In genomic region chr11:78262550-78262949, GRCm38 (mm10) we compare ENCODE assay signal across 8 mouse cellular contexts. TPM values are rescaled to one million over a fixed set of nuclear protein-coding genes. Genes with fewer than 3 reads are reported as not detected.
DNase-seq lines count a peak whose midpoint lies in the region; ATAC-seq and TF ChIP-seq lines count a peak whose summit lies in the region.

No protein-coding gene starts in this region.

- no peak overlapping the region; the same call in 1 of the 2 replicates for H3K9ac ChIP-seq in limb, embryonic 11.5 days (ENCODE audit: low read length)
- H3K9ac ChIP-seq in midbrain, embryonic 11.5 days (ENCODE audit: low read length): peak overlapping the region; percentile 84

- peak overlapping the region; percentile 99 for H3K4me3 ChIP-seq in cortical plate, adult 2 months (ENCODE audit: insufficient read depth, low read length)
- peak overlapping the region; percentile 70 for H3K4me3 ChIP-seq in limb, embryonic 11.5 days (ENCODE audit: low read depth, low read length)
- peak overlapping the region; percentile 84 for H3K4me3 ChIP-seq in midbrain, embryonic 11.5 days (ENCODE audit: low read depth, low read length)
- no peak overlapping the region for H3K4me3 ChIP-seq in spleen, adult 2 months (ENCODE audit: extremely low read depth, insufficient read depth, insufficient read length)

- no peak for ATAC-seq in limb, embryonic 11.5 days (ENCODE audit: insufficient number of reproducible peaks, low FRiP score, low TSS enrichment, low read depth)
- ATAC-seq in midbrain, embryonic 11.5 days (ENCODE audit: low FRiP score): no peak

- WGBS in limb, embryonic 11.5 days: 3% methylated on average over 8 of the region's 8 CpGs
- WGBS in midbrain, embryonic 11.5 days: 7% methylated on average over 8 of the region's 8 CpGs
- WGBS in spleen, adult 2 months: 4% methylated on average over 8 of the region's 8 CpGs

- H3K4me2 ChIP-seq in limb, embryonic 11.5 days (ENCODE audit: low read depth, severe bottlenecking): peak overlapping the region; percentile 83
- peak overlapping the region; percentile 69 for H3K4me2 ChIP-seq in midbrain, embryonic 11.5 days

- H3K9me3 ChIP-seq in limb, embryonic 11.5 days (ENCODE audit: control insufficient read depth, low read length): no peaks in the 10 kb centered on the region
- no peaks in the 10 kb centered on the region for H3K9me3 ChIP-seq in midbrain, embryonic 11.5 days (ENCODE audit: control insufficient read depth, low read length)

- DNase-seq in 3T3-L1 (ENCODE audit: low read depth, low spot score) (peak; percentile 94), WW6 (ENCODE audit: low read depth, low spot score) (peak; percentile 80)
- DNase-seq in gastrocnemius, adult 8-10 months (ENCODE audit: low spot score in 2 of 2): peak; percentile 22 to 50
- peak; percentile 77 for DNase-seq in induced T-regulatory cell, adult 2 months (ENCODE audit: low read depth)
- DNase-seq in limb, embryonic 11.5 days (ENCODE audit: low spot score): peak; percentile 75
- DNase-seq in midbrain, embryonic 11.5 days (ENCODE audit: low spot score, missing footprints): peak; percentile 88
- peak; percentile 39 to 47 for DNase-seq in spleen, adult 2 months (ENCODE audit: low read depth in 1 of 2, low spot score in 2 of 2)

- TF ChIP-seq CTCF in cortical plate, adult 2 months (IDR thresholded peaks at IDR 0.05; ENCODE audit: extremely low read depth, insufficient read depth, low read length): peak; percentile 50
- peak; percentile 53; the same call in 1 of the 2 replicates for TF ChIP-seq CTCF in spleen, adult 2 months (IDR thresholded peaks at IDR 0.05; ENCODE audit: extremely low read depth, insufficient read depth, insufficient read length, insufficient replicate concordance)

- TF ChIP-seq POLR2A in cortical plate, adult 2 months (IDR thresholded peaks at IDR 0.05; ENCODE audit: extremely low read depth, insufficient read depth, low read length): no peak
- no peak for TF ChIP-seq POLR2A in spleen, adult 2 months (IDR thresholded peaks at IDR 0.05; ENCODE audit: low read depth, low read length)

- peaks cover 25% of the 10 kb centered on the region for H3K36me3 ChIP-seq in limb, embryonic 11.5 days (ENCODE audit: control insufficient read depth, insufficient read depth, low read length)
- H3K36me3 ChIP-seq in midbrain, embryonic 11.5 days (ENCODE audit: control insufficient read depth, insufficient read depth, low read length): peaks cover 7% of the 10 kb centered on the region
- peaks cover 28% of the 10 kb centered on the region for H3K36me3 ChIP-seq in spleen, adult 2 months (ENCODE audit: control insufficient read depth, insufficient read depth, low read length)

- peaks cover 5% of the 10 kb centered on the region; the same call in 1 of the 2 replicates for H3K4me1 ChIP-seq in cortical plate, adult 2 months (ENCODE audit: control insufficient read depth, insufficient read depth, low read length)
- H3K4me1 ChIP-seq in limb, embryonic 11.5 days (ENCODE audit: control insufficient read depth, insufficient read depth, low read length): peaks cover 5% of the 10 kb centered on the region; the same call in 1 of the 2 replicates
- peaks cover 7% of the 10 kb centered on the region for H3K4me1 ChIP-seq in midbrain, embryonic 11.5 days (ENCODE audit: control insufficient read depth, insufficient read depth, low read length)
- 0 out of 2 replicates have a peak, but pooled peaks cover 2% of the 10 kb centered on the region for H3K4me1 ChIP-seq in spleen, adult 2 months (ENCODE audit: control insufficient read depth, insufficient read depth, insufficient read length)

- H3K27me3 ChIP-seq in limb, embryonic 11.5 days (ENCODE audit: control insufficient read depth, insufficient read depth, low read length): no peaks in the 10 kb centered on the region; the same call in 1 of the 2 replicates
- H3K27me3 ChIP-seq in midbrain, embryonic 11.5 days (ENCODE audit: control insufficient read depth, insufficient read depth, low read length): peaks cover 6% of the 10 kb centered on the region; the same call in 1 of the 2 replicates
- H3K27me3 ChIP-seq in spleen, adult 2 months (ENCODE audit: control insufficient read depth, insufficient read depth, low read length): no peaks in the 10 kb centered on the region

- no peak overlapping the region for H3K27ac ChIP-seq in cortical plate, adult 2 months (ENCODE audit: insufficient read depth, low read length)
- H3K27ac ChIP-seq in limb, embryonic 11.5 days (replicated peaks; ENCODE audit: low read depth, low read length): no peak overlapping the region
- no peak overlapping the region for H3K27ac ChIP-seq in midbrain, embryonic 11.5 days (ENCODE audit: low read depth, low read length)
- no peak overlapping the region for H3K27ac ChIP-seq in spleen, adult 2 months (ENCODE audit: insufficient read depth, low read length)

RNA-seq across cellular contexts. Expression of gene 2610507B11Rik, which starts 1.0 kb away (rescaled TPM):
- 101 and 103 TPM in 2 replicates for polyA plus RNA-seq in cortical plate, adult 2 months (2012; rRNA removed)
- total RNA-seq in gastrocnemius, adult 8-10 months (2022): 100 to 1,000 TPM; 211 to 289 (median 233) TPM
- polyA plus RNA-seq in limb, embryonic 11.5 days (2014; fragmentation: Nextera tagmentation; extraction: Ambion mirVana): 71.5 and 72.6 TPM in 2 replicates
- polyA plus RNA-seq in midbrain, embryonic 11.5 days (2014; fragmentation: Nextera tagmentation; extraction: Ambion mirVana): 61.2 and 70.4 TPM in 2 replicates
- polyA plus RNA-seq in spleen, adult 2 months (2012; rRNA removed): 41.4 and 46.3 TPM in 2 replicates

RNA-seq across cellular contexts. Expression of gene Supt6, which starts 16.8 kb away (rescaled TPM):
- 39.9 and 40.1 TPM in 2 replicates for polyA plus RNA-seq in cortical plate, adult 2 months (2012; rRNA removed)
- total RNA-seq in gastrocnemius, adult 8-10 months (2022): 10 to 100 TPM; 27.8 to 33.0 (median 31.7) TPM
- polyA plus RNA-seq in limb, embryonic 11.5 days (2014; fragmentation: Nextera tagmentation; extraction: Ambion mirVana): 30.8 and 34.1 TPM in 2 replicates
- 25.2 and 25.5 TPM in 2 replicates for polyA plus RNA-seq in midbrain, embryonic 11.5 days (2014; fragmentation: Nextera tagmentation; extraction: Ambion mirVana)
- polyA plus RNA-seq in spleen, adult 2 months (2012; rRNA removed): 20.2 and 20.6 TPM in 2 replicates

RNA-seq across cellular contexts. Expression of gene Sdf2, which starts 17.0 kb away (rescaled TPM):
- polyA plus RNA-seq in cortical plate, adult 2 months (2012; rRNA removed): 111 and 115 TPM in 2 replicates
- total RNA-seq in gastrocnemius, adult 8-10 months (2022): 10 to 100 TPM; 46.6 to 51.5 (median 47.2) TPM
- polyA plus RNA-seq in limb, embryonic 11.5 days (2014; fragmentation: Nextera tagmentation; extraction: Ambion mirVana): 44.0 and 44.9 TPM in 2 replicates
- 55.0 and 58.5 TPM in 2 replicates for polyA plus RNA-seq in midbrain, embryonic 11.5 days (2014; fragmentation: Nextera tagmentation; extraction: Ambion mirVana)
- 59.1 and 60.7 TPM in 2 replicates for polyA plus RNA-seq in spleen, adult 2 months (2012; rRNA removed)

RNA-seq across cellular contexts. Expression of gene BC030499, which starts 28.1 kb away (rescaled TPM):
- 31.8 and 39.1 TPM in 2 replicates for polyA plus RNA-seq in cortical plate, adult 2 months (2012; rRNA removed)
- total RNA-seq in gastrocnemius, adult 8-10 months (2022): under 1 TPM; 0.13 to 0.49 (median 0.16) TPM
- 0.09 and 0.16 TPM in 2 replicates for polyA plus RNA-seq in limb, embryonic 11.5 days (2014; fragmentation: Nextera tagmentation; extraction: Ambion mirVana)
- 0.27 and 0.37 TPM in 2 replicates for polyA plus RNA-seq in midbrain, embryonic 11.5 days (2014; fragmentation: Nextera tagmentation; extraction: Ambion mirVana)
- polyA plus RNA-seq in spleen, adult 2 months (2012; rRNA removed): 0.22 and 0.32 TPM in 2 replicates

RNA-seq across cellular contexts. Expression of gene Spag5, which starts 38.8 kb away (rescaled TPM):
- 29.6 and 35.1 TPM in 2 replicates for polyA plus RNA-seq in cortical plate, adult 2 months (2012; rRNA removed)
- 1 to 10 TPM; 2.2 to 2.8 (median 2.6) TPM for total RNA-seq in gastrocnemius, adult 8-10 months (2022)
- 65.6 and 72.4 TPM in 2 replicates for polyA plus RNA-seq in limb, embryonic 11.5 days (2014; fragmentation: Nextera tagmentation; extraction: Ambion mirVana)
- 51.5 and 57.1 TPM in 2 replicates for polyA plus RNA-seq in midbrain, embryonic 11.5 days (2014; fragmentation: Nextera tagmentation; extraction: Ambion mirVana)
- polyA plus RNA-seq in spleen, adult 2 months (2012; rRNA removed): 7.2 and 10.2 TPM in 2 replicates

Comparison
In these comparisons a context has a peak if more than half of its experiments do, and no peak if none do; other contexts are left out.
1. DNase-seq: peak in every context shown above with its lines; median percentile 94 in 3T3-L1; 88 in midbrain, embryonic 11.5 days; 80 in WW6; 77 in induced T-regulatory cell, adult 2 months; 75 in limb, embryonic 11.5 days; 43 in spleen, adult 2 months; 36 in gastrocnemius, adult 8-10 months.